8 mouse cellular contexts compared by ENCODE assay signal in the genomic region with DNA sequence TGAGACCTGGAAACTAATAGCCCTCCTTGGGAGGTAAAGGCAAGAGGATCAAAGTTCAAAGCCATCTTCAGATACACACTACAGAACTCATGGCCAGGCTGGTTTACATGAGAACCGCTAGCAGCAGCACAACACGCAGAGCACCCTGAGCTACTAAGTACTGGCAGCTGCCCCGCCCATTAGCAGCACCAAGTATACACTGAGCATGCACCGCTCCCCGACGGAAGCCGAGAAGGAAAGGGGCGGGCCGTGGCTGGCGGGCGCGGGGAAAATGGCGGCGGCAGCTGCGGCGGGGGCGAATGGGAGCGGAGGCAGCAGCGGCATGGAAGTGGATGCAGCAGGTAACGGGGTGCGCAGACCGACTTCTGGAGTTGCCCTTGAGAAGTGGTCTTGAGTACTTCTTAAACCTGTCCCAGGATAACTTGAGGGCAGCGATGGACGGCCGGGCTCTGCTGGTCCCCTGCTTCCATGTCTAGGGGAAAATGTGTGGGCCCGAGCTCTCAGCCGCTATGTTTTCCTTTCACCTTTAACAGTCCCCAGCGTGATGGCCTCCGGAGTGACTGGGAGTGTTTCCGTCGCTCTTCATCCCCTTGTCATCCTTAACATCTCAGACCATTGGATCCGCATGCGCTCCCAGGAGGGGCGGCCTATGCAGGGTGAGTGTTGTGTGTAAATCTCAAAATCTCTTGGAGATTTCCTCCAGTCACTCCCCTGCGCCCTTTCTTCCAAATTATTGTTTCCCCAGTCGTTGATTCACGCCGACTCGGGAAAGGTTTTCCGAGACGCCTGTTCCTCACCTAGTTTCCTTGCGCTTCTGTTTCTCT. TPM values are rescaled to one million over a fixed set of nuclear protein-coding genes. Genes with fewer than 3 reads are reported as not detected.
DNase-seq lines count a peak whose midpoint lies in the region; ATAC-seq and TF ChIP-seq lines count a peak whose summit lies in the region.

A gene (plus strand): TSS at position 230 of the 824 bp plus-strand sequence.

- peak; percentile 84 to 87 for DNase-seq in gastrocnemius, adult 8-10 months (ENCODE audit: low spot score in 2 of 2)
- peak; percentile 44 for DNase-seq in hindlimb bud, embryonic 11.5 days (ENCODE audit: extremely low spot score, low read depth, low spot score)
- DNase-seq in left cerebral cortex, adult 8-10 months (ENCODE audit: low spot score in 2 of 2): peak; percentile 90 to 93
- DNase-seq in right cerebral cortex, postnatal 10 days (ENCODE audit: low spot score in 2 of 2): peak; percentile 97
- DNase-seq in urinary bladder, postnatal 25 days (ENCODE audit: low spot score): peak; percentile 94

- no peaks in the 10 kb centered on the region for H3K9me3 ChIP-seq in megakaryocyte, embryonic 14.5 days

- H3K27me3 ChIP-seq in megakaryocyte, embryonic 14.5 days (replicated peaks): no peaks in the 10 kb centered on the region

- no peak for TF ChIP-seq CTCF in cortical plate, adult 2 months (IDR thresholded peaks at IDR 0.05; ENCODE audit: extremely low read depth, insufficient read depth, low read length)

- H3K4me3 ChIP-seq in cortical plate, adult 2 months (ENCODE audit: insufficient read depth, low read length): peak within 1 kb of the TSS; percentile 87
- peak within 1 kb of the TSS; percentile 98 for H3K4me3 ChIP-seq in megakaryocyte, embryonic 14.5 days (replicated peaks)

- TF ChIP-seq POLR2A in cortical plate, adult 2 months (IDR thresholded peaks at IDR 0.05; ENCODE audit: extremely low read depth, insufficient read depth, low read length): peak; percentile 86

- peaks cover 41% of the 10 kb centered on the region for H3K36me3 ChIP-seq in megakaryocyte, embryonic 14.5 days (replicated peaks; ENCODE audit: low read length)

- H3K4me1 ChIP-seq in cortical plate, adult 2 months (ENCODE audit: control insufficient read depth, insufficient read depth, low read length): no peaks in the 10 kb centered on the region
- peaks cover 45% of the 10 kb centered on the region for H3K4me1 ChIP-seq in megakaryocyte, embryonic 14.5 days

- ATAC-seq in activated CD4-positive, CD25-positive, alpha-beta regulatory T cell, adult 4 months: peak; percentile 96

- 0 out of 2 replicates have a peak within 1 kb of the TSS, but pooled peaks have one; percentile 25 for H3K27ac ChIP-seq in cortical plate, adult 2 months (ENCODE audit: insufficient read depth, low read length)

RNA-seq across cellular contexts. Expression of the gene that starts here (rescaled TPM):
- polyA plus RNA-seq in activated CD4-positive, CD25-positive, alpha-beta regulatory T cell, adult 4 months (2017; shearing (Covaris generic)): 100 to 1,000 TPM; 188 to 252 TPM
- 131 and 139 TPM in 2 replicates for polyA plus RNA-seq in cortical plate, adult 2 months (2012; rRNA removed)
- total RNA-seq in gastrocnemius, adult 8-10 months (2022): 100 to 1,000 TPM; 107 to 117 (median 110) TPM
- total RNA-seq in left cerebral cortex, adult 8-10 months (2022): 100 to 1,000 TPM; 133 to 147 (median 144) TPM
- polyA plus RNA-seq in megakaryocyte, embryonic 14.5 days (2012; ENCODE audit: insufficient read depth, low replicate concordance): 18.0 and 85.5 TPM in 2 replicates

Comparison
In these comparisons a context has a peak if more than half of its experiments do, and no peak if none do; other contexts are left out.
1. Peak in every context shown above with its lines: DNase-seq, ATAC-seq, H3K4me3 ChIP-seq and H3K27ac ChIP-seq.
2. DNase-seq: peak in every context shown above with its lines; median percentile 97 in right cerebral cortex, postnatal 10 days; 94 in urinary bladder, postnatal 25 days; 92 in left cerebral cortex, adult 8-10 months; 86 in gastrocnemius, adult 8-10 months; 44 in hindlimb bud, embryonic 11.5 days.